ENCODE assay signal across 8 mouse cellular contexts in genomic region chr13:97645107-97646020, GRCm38 (mm10).
DNase-seq lines count a peak whose midpoint lies in the region; ATAC-seq and TF ChIP-seq lines count a peak whose summit lies in the region.

No protein-coding gene starts in this region.

- DNase-seq in hindbrain, postnatal 0 days (ENCODE audit: low spot score): peak; percentile 54
- DNase-seq in hindbrain, embryonic 10.5 days (ENCODE audit: low spot score): no peak
- peak; percentile 42 for DNase-seq in ZHBTc4 (ENCODE audit: low read depth, low spot score)
- no peak for DNase-seq in gastrocnemius, postnatal 4 days (ENCODE audit: low spot score in 2 of 2)
- no peak for DNase-seq in midbrain, postnatal 0 days (ENCODE audit: low spot score)
- DNase-seq in left cerebral cortex, postnatal 14 days (ENCODE audit: low spot score in 2 of 2): no peak

- no peak for TF ChIP-seq CTCF in hindbrain, postnatal 0 days (IDR thresholded peaks at IDR 0.05; ENCODE audit: low read depth)
- TF ChIP-seq CTCF in midbrain, postnatal 0 days (IDR thresholded peaks at IDR 0.05): no peak

- no peak overlapping the region for H3K4me2 ChIP-seq in hindbrain, postnatal 0 days (ENCODE audit: low read depth, low read length)
- H3K4me2 ChIP-seq in heart, embryonic 14.5 days (ENCODE audit: low read length): peak overlapping the region; percentile 38; the same call in 1 of the 2 replicates
- H3K4me2 ChIP-seq in lung, embryonic 16.5 days (ENCODE audit: low read depth, low read length): peak overlapping the region; percentile 18; the same call in 1 of the 2 replicates
- no peak overlapping the region for H3K4me2 ChIP-seq in midbrain, postnatal 0 days (ENCODE audit: low read depth, low read length, poor library complexity, severe bottlenecking)

- H3K9ac ChIP-seq in hindbrain, postnatal 0 days (replicated peaks; ENCODE audit: low read length): no peak overlapping the region
- H3K9ac ChIP-seq in heart, embryonic 14.5 days (ENCODE audit: low read length): 0 out of 2 replicates have a peak overlapping the region, but pooled peaks have one; percentile 0
- H3K9ac ChIP-seq in lung, embryonic 16.5 days (ENCODE audit: low read length): no peak overlapping the region
- H3K9ac ChIP-seq in midbrain, postnatal 0 days (replicated peaks; ENCODE audit: low read length, poor library complexity, severe bottlenecking): no peak overlapping the region

- H3K27me3 ChIP-seq in hindbrain, postnatal 0 days (ENCODE audit: insufficient read depth, low read length): no peaks in the 10 kb centered on the region
- no peaks in the 10 kb centered on the region for H3K27me3 ChIP-seq in hindbrain, embryonic 10.5 days (ENCODE audit: insufficient read depth, poor library complexity, severe bottlenecking)
- H3K27me3 ChIP-seq in heart, embryonic 14.5 days (ENCODE audit: control insufficient read depth, insufficient read depth, low read length): no peaks in the 10 kb centered on the region
- no peaks in the 10 kb centered on the region for H3K27me3 ChIP-seq in lung, embryonic 16.5 days (ENCODE audit: control insufficient read depth, insufficient read depth, low read depth, low read length)
- no peaks in the 10 kb centered on the region for H3K27me3 ChIP-seq in midbrain, postnatal 0 days (ENCODE audit: insufficient read depth, low read length)

- H3K27ac ChIP-seq in hindbrain, postnatal 0 days: no peak overlapping the region
- no peak overlapping the region for H3K27ac ChIP-seq in hindbrain, embryonic 10.5 days
- H3K27ac ChIP-seq in heart, embryonic 14.5 days (replicated peaks in 1 of 2; ENCODE audit: control insufficient read depth in 1 of 2, insufficient read depth in 1 of 2, low read depth in 2 of 2, low read length in 2 of 2): peak overlapping the region; percentile 58 to 67
- H3K27ac ChIP-seq in lung, embryonic 16.5 days (ENCODE audit: low read length): peak overlapping the region; percentile 70
- no peak overlapping the region for H3K27ac ChIP-seq in midbrain, postnatal 0 days (ENCODE audit: low read depth, low read length)

- no peak overlapping the region for H3K4me3 ChIP-seq in hindbrain, postnatal 0 days (ENCODE audit: low read length)
- H3K4me3 ChIP-seq in hindbrain, embryonic 10.5 days: no peak overlapping the region
- no peak overlapping the region for H3K4me3 ChIP-seq in heart, embryonic 14.5 days (ENCODE audit: control insufficient read depth in 1 of 2, insufficient read depth in 1 of 2, low read depth in 1 of 2, low read length in 2 of 2)
- H3K4me3 ChIP-seq in lung, embryonic 16.5 days (ENCODE audit: low read length): no peak overlapping the region
- no peak overlapping the region for H3K4me3 ChIP-seq in midbrain, postnatal 0 days (ENCODE audit: low read depth, low read length)

- no peak for ATAC-seq in hindbrain, postnatal 0 days
- ATAC-seq in heart, embryonic 14.5 days (ENCODE audit: insufficient number of reproducible peaks, insufficient read depth, low FRiP score, low read depth): no peak
- peak; percentile 88 for ATAC-seq in lung, embryonic 16.5 days (ENCODE audit: low read depth)
- no peak for ATAC-seq in midbrain, postnatal 0 days (ENCODE audit: low FRiP score)

- H3K4me1 ChIP-seq in hindbrain, postnatal 0 days (ENCODE audit: insufficient read depth, low read length): 0 out of 2 replicates have a peak, but pooled peaks cover 5% of the 10 kb centered on the region
- 0 out of 2 replicates have a peak, but pooled peaks cover 3% of the 10 kb centered on the region for H3K4me1 ChIP-seq in hindbrain, embryonic 10.5 days (replicated peaks)
- H3K4me1 ChIP-seq in heart, embryonic 14.5 days (ENCODE audit: control insufficient read depth in 2 of 2, insufficient read depth in 2 of 2, low read length in 2 of 2): peaks cover 10 to 21% of the 10 kb centered on the region in 2 experiments
- peaks cover 19% of the 10 kb centered on the region for H3K4me1 ChIP-seq in lung, embryonic 16.5 days (replicated peaks; ENCODE audit: control insufficient read depth, insufficient read depth, low read length)
- no peaks in the 10 kb centered on the region for H3K4me1 ChIP-seq in midbrain, postnatal 0 days (ENCODE audit: insufficient read depth, low read length)

- H3K9me3 ChIP-seq in hindbrain, postnatal 0 days (ENCODE audit: low read length): 0 out of 2 replicates have a peak, but pooled peaks cover 7% of the 10 kb centered on the region
- H3K9me3 ChIP-seq in hindbrain, embryonic 10.5 days: no peaks in the 10 kb centered on the region
- no peaks in the 10 kb centered on the region for H3K9me3 ChIP-seq in heart, embryonic 14.5 days (ENCODE audit: control insufficient read depth, low read length)
- H3K9me3 ChIP-seq in lung, embryonic 16.5 days (ENCODE audit: control insufficient read depth, low read length): no peaks in the 10 kb centered on the region; the same call in 1 of the 2 replicates
- no peaks in the 10 kb centered on the region for H3K9me3 ChIP-seq in midbrain, postnatal 0 days (ENCODE audit: low read length)

- intact Hi-C loops in left cerebral cortex, postnatal 14 days (cut with DNase I): no loop called here

- WGBS in hindbrain, postnatal 0 days: 46% methylated on average over 15 of the region's 15 CpGs
- WGBS in hindbrain, embryonic 10.5 days: 71% methylated on average over 15 of the region's 15 CpGs
- 33% methylated on average over 15 of the region's 15 CpGs for WGBS in heart, embryonic 14.5 days
- 29% methylated on average over 15 of the region's 15 CpGs for WGBS in lung, embryonic 16.5 days
- 74% methylated on average over 15 of the region's 15 CpGs for WGBS in midbrain, postnatal 0 days

- no peaks in the 10 kb centered on the region for H3K36me3 ChIP-seq in hindbrain, postnatal 0 days (ENCODE audit: insufficient read depth, low read length)
- no peaks in the 10 kb centered on the region for H3K36me3 ChIP-seq in hindbrain, embryonic 10.5 days
- H3K36me3 ChIP-seq in heart, embryonic 14.5 days (ENCODE audit: control insufficient read depth, insufficient read depth, low read length): no peaks in the 10 kb centered on the region
- H3K36me3 ChIP-seq in lung, embryonic 16.5 days (ENCODE audit: control insufficient read depth, insufficient read depth, low read length): no peaks in the 10 kb centered on the region
- H3K36me3 ChIP-seq in midbrain, postnatal 0 days (ENCODE audit: insufficient read depth, low read length): no peaks in the 10 kb centered on the region

Comparison
In these comparisons a context has a peak if more than half of its experiments do, and no peak if none do; other contexts are left out.
1. DNase-seq: peak in hindbrain, postnatal 0 days (single experiment) and ZHBTc4 (single experiment); none in hindbrain, embryonic 10.5 days (single experiment), gastrocnemius, postnatal 4 days (0 of 2), midbrain, postnatal 0 days (single experiment) and left cerebral cortex, postnatal 14 days (0 of 2).
2. H3K27ac ChIP-seq: peak in heart, embryonic 14.5 days (2 of 2) and lung, embryonic 16.5 days (single experiment); none in hindbrain, postnatal 0 days (single experiment), hindbrain, embryonic 10.5 days (single experiment) and midbrain, postnatal 0 days (single experiment).
3. H3K4me2 ChIP-seq: peak in heart, embryonic 14.5 days (single experiment) and lung, embryonic 16.5 days (single experiment); none in hindbrain, postnatal 0 days (single experiment) and midbrain, postnatal 0 days (single experiment).